In the genomic region with DNA sequence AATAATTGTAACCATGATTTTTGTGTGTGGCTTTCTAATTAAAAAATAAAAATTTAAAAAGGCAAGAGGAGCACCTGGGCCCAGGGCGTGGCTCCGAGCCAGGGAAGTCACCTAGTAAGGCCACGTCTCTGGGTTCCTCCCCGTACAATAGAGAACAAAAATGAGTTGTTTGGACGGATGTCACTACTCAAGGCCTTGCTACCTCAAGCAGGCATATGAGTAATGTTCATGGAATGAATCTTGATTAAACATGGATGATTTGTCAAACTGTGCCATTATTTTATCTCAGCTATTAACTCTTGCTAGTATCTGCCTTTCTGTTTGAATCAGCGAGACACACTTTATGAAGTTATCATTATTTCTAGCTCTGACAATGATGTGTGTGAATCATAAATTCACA, we compare ENCODE assay signal across 23 mouse cellular contexts. TPM values are rescaled to one million over a fixed set of nuclear protein-coding genes. Genes with fewer than 3 reads are reported as not detected.
DNase-seq lines count a peak whose midpoint lies in the region; ATAC-seq and TF ChIP-seq lines count a peak whose summit lies in the region.
"Had no signal": no experiment of that assay in that cellular context is flagged by ENCODE, and none has a peak within 500 bp of the region (broad histone marks: within the 10 kb centered on the region; RNA-seq: fewer than 3 reads in every experiment).

No protein-coding gene starts in this region.

- no peaks in the 10 kb centered on the region; the same call in 1 of the 2 replicates for H3K4me1 ChIP-seq in cortical plate, adult 2 months (ENCODE audit: control insufficient read depth, insufficient read depth, low read length)
- no peaks in the 10 kb centered on the region for H3K4me1 ChIP-seq in hindbrain, postnatal 0 days (ENCODE audit: insufficient read depth, low read length)
- H3K4me1 ChIP-seq: kidney, embryonic 15.5 days had no signal

- peak; percentile 15 for DNase-seq in adrenal gland, postnatal 25 days
- DNase-seq in adrenal gland, postnatal 10 days: no peak
- no peak for DNase-seq in layer of hippocampus, adult 2 months (ENCODE audit: low spot score in 2 of 2)
- DNase-seq in layer of hippocampus, postnatal 10 days (ENCODE audit: low spot score in 2 of 2): no peak
- DNase-seq in hindbrain, postnatal 0 days (ENCODE audit: low spot score): no peak
- no peak for DNase-seq in lung, postnatal 36 days
- no peak for DNase-seq in thymus, postnatal 25 days
- DNase-seq: cerebellum, adult 11-12 months; cerebellum, postnatal 14 days; embryo, embryonic 11 days; gastrocnemius, postnatal 36 days; heart, postnatal 4 days; layer of hippocampus, postnatal 36 days; liver, postnatal 0 days; lung, postnatal 14 days had no signal

- H3K4me2 ChIP-seq in hindbrain, postnatal 0 days (ENCODE audit: low read depth, low read length): peak overlapping the region; percentile 47
- H3K4me2 ChIP-seq: heart, embryonic 15.5 days; kidney, embryonic 15.5 days had no signal

- no peak overlapping the region for H3K27ac ChIP-seq in layer of hippocampus, adult 2 months
- no peak overlapping the region for H3K27ac ChIP-seq in cortical plate, adult 2 months (ENCODE audit: insufficient read depth, low read length)
- H3K27ac ChIP-seq in hindbrain, postnatal 0 days: no peak overlapping the region
- H3K27ac ChIP-seq: heart, embryonic 15.5 days; kidney, embryonic 15.5 days; limb, embryonic 10.5 days had no signal

- no peak for TF ChIP-seq CTCF in layer of hippocampus, adult 2 months (conservative IDR thresholded peaks at IDR 0.05)
- no peak for TF ChIP-seq CTCF in cortical plate, adult 2 months (IDR thresholded peaks at IDR 0.05; ENCODE audit: extremely low read depth, insufficient read depth, low read length)
- no peak for TF ChIP-seq CTCF in hindbrain, postnatal 0 days (IDR thresholded peaks at IDR 0.05; ENCODE audit: low read depth)

- peak overlapping the region; percentile 17; the same call in 1 of the 2 replicates for H3K4me3 ChIP-seq in layer of hippocampus, adult 2 months
- 0 out of 2 replicates have a peak overlapping the region, but pooled peaks have one; percentile 16 for H3K4me3 ChIP-seq in cortical plate, adult 2 months (ENCODE audit: insufficient read depth, low read length)
- peak overlapping the region; percentile 6 for H3K4me3 ChIP-seq in hindbrain, postnatal 0 days (ENCODE audit: low read length)
- H3K4me3 ChIP-seq: heart, embryonic 15.5 days; kidney, embryonic 15.5 days; limb, embryonic 10.5 days; megakaryocyte, embryonic 14.5 days; myocyte had no signal

- H3K9me3 ChIP-seq in hindbrain, postnatal 0 days (ENCODE audit: low read length): no peaks in the 10 kb centered on the region
- H3K9me3 ChIP-seq: G1E; heart, embryonic 15.5 days; kidney, embryonic 15.5 days; limb, embryonic 10.5 days; megakaryocyte, embryonic 14.5 days had no signal

- no peaks in the 10 kb centered on the region for H3K27me3 ChIP-seq in hindbrain, postnatal 0 days (ENCODE audit: insufficient read depth, low read length)
- H3K27me3 ChIP-seq: heart, embryonic 15.5 days; kidney, embryonic 15.5 days; megakaryocyte, embryonic 14.5 days had no signal

- H3K36me3 ChIP-seq in hindbrain, postnatal 0 days (ENCODE audit: insufficient read depth, low read length): no peaks in the 10 kb centered on the region; the same call in 1 of the 2 replicates
- H3K36me3 ChIP-seq: G1E; heart, embryonic 15.5 days; kidney, embryonic 15.5 days; limb, embryonic 10.5 days had no signal

- ATAC-seq in hindbrain, postnatal 0 days: no peak
- ATAC-seq: intestine, postnatal 0 days; liver, postnatal 0 days had no signal

- no peak for TF ChIP-seq POLR2A in cortical plate, adult 2 months (IDR thresholded peaks at IDR 0.05; ENCODE audit: extremely low read depth, insufficient read depth, low read length)

- no peak overlapping the region for H3K9ac ChIP-seq in hindbrain, postnatal 0 days (replicated peaks; ENCODE audit: low read length)
- H3K9ac ChIP-seq: heart, embryonic 15.5 days; kidney, embryonic 15.5 days; liver, postnatal 0 days had no signal

- 76% methylated on average over 6 of the region's 6 CpGs for WGBS in hindbrain, postnatal 0 days

RNA-seq across cellular contexts. Expression of gene Rnf180, which starts 46.9 kb away (rescaled TPM):
- total RNA-seq in adrenal gland, postnatal 25 days (2021): 10.7 and 11.9 TPM in 2 replicates
- 10 to 100 TPM in 1 of 2 experiments, 1 to 10 TPM in 1; 6.1 to 10.3 TPM for total RNA-seq in adrenal gland, postnatal 10 days (2021)
- 10 to 100 TPM; 17.3 to 18.8 TPM for total RNA-seq in layer of hippocampus, adult 2 months (2021)
- total RNA-seq in layer of hippocampus, postnatal 10 days (2021): 10 to 100 TPM; 28.9 to 30.4 TPM
- polyA plus RNA-seq in cortical plate, adult 2 months (2012; rRNA removed): 16.1 and 17.3 TPM in 2 replicates
- 28.4 and 31.6 TPM in 2 replicates for total RNA-seq in hindbrain, postnatal 0 days (2014; rRNA removed)
- polyA plus RNA-seq in hindbrain, postnatal 0 days (2015; fragmentation: Nextera tagmentation; extraction: Ambion mirVana): 37.7 TPM in 2 replicates
- polyA plus RNA-seq: G1E, myocyte had no signal
